ENCODE assay signal across 27 mouse cellular contexts in genomic region chr16:23195618-23196017, GRCm38 (mm10). TPM values are rescaled to one million over a fixed set of nuclear protein-coding genes. Genes with fewer than 3 reads are reported as not detected.
A peak's percentile ranks its signal among the peaks of the same experiment; 100 is the strongest.
DNase-seq lines count a peak whose midpoint lies in the region; ATAC-seq lines count a peak whose summit lies in the region.
"Had no signal": no experiment of that assay in that cellular context is flagged by ENCODE, and none has a peak within 500 bp of the region (broad histone marks: within the 10 kb centered on the region; RNA-seq: fewer than 3 reads in every experiment).

No protein-coding gene starts in this region.

- 88% methylated on average over 7 of the region's 7 CpGs for WGBS in forebrain, embryonic 13.5 days

- H3K4me2 ChIP-seq in forebrain, embryonic 13.5 days, result no peak overlapping the region
- H3K4me2 ChIP-seq: embryonic facial prominence, embryonic 12.5 days; heart, embryonic 11.5 days; liver, embryonic 11.5 days; neural tube, embryonic 15.5 days had no signal

- peak; percentile 58 for ATAC-seq in common myeloid progenitor, adult 5-6 weeks (replicated peaks; ENCODE audit: low read depth, poor library complexity, severe bottlenecking)
- ATAC-seq in megakaryocyte-erythroid progenitor cell, adult 5-6 weeks (replicated peaks; ENCODE audit: low FRiP score, low TSS enrichment, poor library complexity, severe bottlenecking), result no peak
- ATAC-seq in forebrain, embryonic 13.5 days, result no peak
- ATAC-seq: midbrain, embryonic 16.5 days; Patski had no signal

- no peak overlapping the region for H3K9ac ChIP-seq in forebrain, embryonic 13.5 days
- H3K9ac ChIP-seq: embryonic facial prominence, embryonic 12.5 days; neural tube, embryonic 15.5 days had no signal

- H3K27ac ChIP-seq in forebrain, embryonic 13.5 days, result no peak overlapping the region
- H3K27ac ChIP-seq: embryonic facial prominence, embryonic 12.5 days; neural tube, embryonic 15.5 days had no signal

- DNase-seq in 416B (ENCODE audit: low read depth), result peak; percentile 33
- DNase-seq in CD4-positive helper T cell, adult 2 months (ENCODE audit: low read depth, low spot score), result peak; percentile 50
- DNase-seq in naive thymus-derived CD4-positive, alpha-beta T cell, adult 2 months (ENCODE audit: low read depth), result peak; percentile 72
- no peak for DNase-seq in layer of hippocampus, postnatal 36 days
- DNase-seq: adrenal gland, adult 8-10 months; cerebellum, adult 18-20 months; cerebellum, postnatal 14 days; kidney, adult 18-20 months; kidney, postnatal 10 days; lung, adult 18-20 months; thymus, postnatal 14 days had no signal

- H3K27me3 ChIP-seq in forebrain, embryonic 13.5 days, result no peaks in the 10 kb centered on the region
- H3K27me3 ChIP-seq: embryonic facial prominence, embryonic 12.5 days; neural tube, embryonic 15.5 days had no signal

- H3K36me3 ChIP-seq in forebrain, embryonic 13.5 days (ENCODE audit: poor library complexity, severe bottlenecking), result no peaks in the 10 kb centered on the region
- H3K36me3 ChIP-seq: embryonic facial prominence, embryonic 12.5 days; G1E; neural tube, embryonic 15.5 days had no signal

- no peak overlapping the region for H3K4me3 ChIP-seq in forebrain, embryonic 13.5 days
- H3K4me3 ChIP-seq: embryonic facial prominence, embryonic 12.5 days; neural tube, embryonic 15.5 days had no signal

- H3K4me1 ChIP-seq in forebrain, embryonic 13.5 days, result no peaks in the 10 kb centered on the region
- H3K4me1 ChIP-seq: embryonic facial prominence, embryonic 12.5 days; neural tube, embryonic 15.5 days had no signal

- no peaks in the 10 kb centered on the region for H3K9me3 ChIP-seq in forebrain, embryonic 13.5 days (replicated peaks)
- H3K9me3 ChIP-seq: embryonic facial prominence, embryonic 12.5 days; G1E; neural tube, embryonic 15.5 days had no signal

RNA-seq across cellular contexts. Expression of gene St6gal1, which starts 28.9 kb away (rescaled TPM):
- total RNA-seq in common myeloid progenitor, adult 5-6 weeks (2017), result 0.34 and 0.41 TPM in 2 replicates
- 0.45 and 5.0 TPM in 2 replicates for total RNA-seq in megakaryocyte-erythroid progenitor cell, adult 5-6 weeks (2014; fragmentation: Nextera tagmentation)
- not detected in 2 replicates for total RNA-seq in megakaryocyte-erythroid progenitor cell, adult 5-6 weeks (2017)
- polyA plus RNA-seq in forebrain, embryonic 13.5 days (2015; fragmentation: Nextera tagmentation; extraction: Ambion mirVana), result 37.8 and 39.5 TPM in 2 replicates
- total RNA-seq in layer of hippocampus, postnatal 36 days (2021), result 10 to 100 TPM; 16.5 to 18.1 TPM

RNA-seq across cellular contexts. Expression of gene Adipoq, which starts 49.3 kb away (rescaled TPM):
- not detected in 2 replicates for total RNA-seq in common myeloid progenitor, adult 5-6 weeks (2017)
- not detected in 2 replicates for total RNA-seq in megakaryocyte-erythroid progenitor cell, adult 5-6 weeks (2014; fragmentation: Nextera tagmentation)
- total RNA-seq in megakaryocyte-erythroid progenitor cell, adult 5-6 weeks (2017), result 0.50 TPM in 1 of 2 replicates, not detected in the other
- not detected in 2 replicates for polyA plus RNA-seq in forebrain, embryonic 13.5 days (2015; fragmentation: Nextera tagmentation; extraction: Ambion mirVana)
- total RNA-seq in layer of hippocampus, postnatal 36 days (2021), result not detected
- total RNA-seq: layer of hippocampus, adult 18-20 months; layer of hippocampus, postnatal 14 days; left cerebral cortex, postnatal 10 days had no signal
- polyA plus RNA-seq: embryonic facial prominence, embryonic 12.5 days; forebrain, embryonic 11.5 days; G1E; hindbrain, embryonic 11.5 days; limb, embryonic 11.5 days; liver, embryonic 11.5 days; midbrain, embryonic 16.5 days; Patski had no signal

Comparison
In these comparisons a context has a peak if more than half of its experiments do, and no peak if none do; other contexts are left out.
1. DNase-seq: peak in 416B (single experiment), CD4-positive helper T cell, adult 2 months (single experiment) and naive thymus-derived CD4-positive, alpha-beta T cell, adult 2 months (single experiment); none in layer of hippocampus, postnatal 36 days (0 of 2).